Mouse (Mus musculus) lung, embryonic 14.5 days (tissue): ENCODE measurements around the gene Lef1. TPM values are rescaled to one million over a fixed set of nuclear protein-coding genes. Genes with fewer than 3 reads are reported as not detected.
A peak's percentile ranks its signal among the peaks of the same experiment; 100 is the strongest.

Source experiments
- ATAC-seq: fragments of 200-750 bp; cut with Nextera tagmentation; 2 replicates; pipeline ENCODE4 v1.8.0; 2017; ENCODE audit warnings: mild to moderate bottlenecking, moderate TSS enrichment, moderate library complexity; ENCODE audit not compliant: insufficient read depth
- DNase-seq: peaks from one replicate; pipeline ENCODE4 v3.0.0-alpha.2; 2015
- H3K27ac ChIP-seq: fragments of 300-500 bp; sonication (generic); 2 replicates; pipeline ENCODE4 v1.5.1; 2014; ENCODE audit warnings: low read depth, mild to moderate bottlenecking, moderate library complexity
- H3K27me3 ChIP-seq: fragments of 300-500 bp; sonication (generic); 2 replicates; pipeline ENCODE4 v1.6.1; 2014; ENCODE audit warnings: low read length, control low read depth; ENCODE audit not compliant: insufficient read depth
- H3K36me3 ChIP-seq: fragments of 300-500 bp; sonication (generic); 2 replicates; pipeline ENCODE4 v1.6.1; 2014; ENCODE audit warnings: control low read depth; ENCODE audit not compliant: insufficient read depth
- H3K4me1 ChIP-seq: fragments of 300-500 bp; sonication (generic); 2 replicates; pipeline ENCODE4 v1.6.1; 2014; ENCODE audit warnings: antibody characterized with exemption, control low read depth; ENCODE audit not compliant: insufficient read depth
- H3K4me2 ChIP-seq: fragments of 300-500 bp; sonication (generic); 2 replicates; pipeline ENCODE4 v1.6.1; 2014; ENCODE audit warnings: mild to moderate bottlenecking
- H3K4me3 ChIP-seq: fragments of 300-500 bp; sonication (generic); 2 replicates; pipeline ENCODE4 v1.5.1; 2014; ENCODE audit warnings: low read depth, low read length
- H3K9ac ChIP-seq: fragments of 300-500 bp; sonication (generic); 2 replicates; pipeline ENCODE4 v1.6.1; 2014
- H3K9me3 ChIP-seq: fragments of 300-500 bp; sonication (generic); 2 replicates; pipeline ENCODE4 v1.6.1; 2016; ENCODE audit warnings: low read depth, low read length, control low read depth
- CTCF ChIP-seq: IDR thresholded peaks from 2 replicates; pipeline ENCODE4 v1.5.1; 2016; ENCODE audit warnings: antibody characterized with exemption, low read depth
- WGBS: fragments of 180-500 bp; shearing (Covaris S2); extraction: QIAGEN DNeasy Blood & Tissue Kit; methylation state at CpG from one replicate; pipeline ENCODE4 v1.1.7; 2014; 5-methylcytosine and 5-hydroxymethylcytosine counted together
- polyA plus RNA-seq: library from polyadenylated mRNA; unstranded; fragments of >200 nt; fragmentation: Nextera tagmentation; extraction: Ambion mirVana; gene quantifications from 2 replicates; pipeline ENCODE4 v1.2.1, GENCODE M21; 2014

Gene Lef1
- polyA plus RNA-seq, 1 experiment from 2014 or later = 32.7 TPM

GRCm38 (mm10) chr3:131093736-131094135 lies 16.5 kb upstream of the Lef1 start:
- Histone ChIP-seq H3K9ac (no peak overlapping the region), H3K4me1 (peaks cover 4% of the 10 kb centered on the region; the same call in 1 of the 2 replicates), H3K4me3 (no peak overlapping the region), H3K4me2 (no peak overlapping the region), H3K36me3 (no peaks in the 10 kb centered on the region), H3K27ac (no peak overlapping the region), H3K27me3 (no peaks in the 10 kb centered on the region), H3K9me3 (no peaks in the 10 kb centered on the region)
- no peak for DNase-seq
- no peak for TF ChIP-seq CTCF
- 58% methylated on average over 12 of the region's 12 CpGs for WGBS
- no peak for ATAC-seq

- H3K4me2 ChIP-seq = no peak overlapping the region
- no peaks in the 10 kb centered on the region for H3K36me3 ChIP-seq
- DNase-seq (no peak), ATAC-seq (no peak)
- no peaks in the 10 kb centered on the region for H3K27me3 ChIP-seq
- WGBS = 77% methylated on average over 4 of the region's 4 CpGs
- H3K9ac ChIP-seq = no peak overlapping the region
- H3K9me3 ChIP-seq = no peaks in the 10 kb centered on the region
- TF ChIP-seq CTCF = no peak
- H3K27ac ChIP-seq = no peak overlapping the region
- peaks cover 4% of the 10 kb centered on the region; the same call in 1 of the 2 replicates for H3K4me1 ChIP-seq
- no peak overlapping the region for H3K4me3 ChIP-seq
Observed at GRCm38 (mm10) chr3:131096105-131096504, 14.2 kb upstream of the Lef1 start.

- peak; percentile 24 for DNase-seq
- Histone ChIP-seq H3K4me2 (no peak overlapping the region), H3K9me3 (no peaks in the 10 kb centered on the region), H3K4me1 (peaks cover 4% of the 10 kb centered on the region; the same call in 1 of the 2 replicates), H3K36me3 (no peaks in the 10 kb centered on the region), H3K27me3 (peaks cover 14% of the 10 kb centered on the region), H3K4me3 (no peak overlapping the region), H3K9ac (no peak overlapping the region), H3K27ac (no peak overlapping the region)
- ATAC-seq = no peak
- 44% methylated on average over 13 of the region's 13 CpGs for WGBS
- no peak for TF ChIP-seq CTCF
Observed at GRCm38 (mm10) chr3:131102191-131102774, 8.0 kb upstream of the Lef1 start.

- H3K4me2 ChIP-seq = peak overlapping the region; percentile 85
- H3K27ac ChIP-seq = peak overlapping the region; percentile 34; the same call in 1 of the 2 replicates
- H3K9ac ChIP-seq = no peak overlapping the region
- no peak for TF ChIP-seq CTCF
- ATAC-seq (no peak), DNase-seq (peak; percentile 37)
- H3K4me1 ChIP-seq = peaks cover 4% of the 10 kb centered on the region; the same call in 1 of the 2 replicates
- no peaks in the 10 kb centered on the region for H3K36me3 ChIP-seq
- 36% methylated on average over 8 of the region's 8 CpGs for WGBS
- peaks cover 40% of the 10 kb centered on the region for H3K27me3 ChIP-seq
- peak overlapping the region; percentile 38; the same call in 1 of the 2 replicates for H3K4me3 ChIP-seq
- no peaks in the 10 kb centered on the region for H3K9me3 ChIP-seq
Observed at GRCm38 (mm10) chr3:131105362-131105761, 4.9 kb upstream of the Lef1 start.

- Histone ChIP-seq H3K27me3 (peaks cover 40% of the 10 kb centered on the region), H3K4me3 (peak overlapping the region; percentile 38), H3K9ac (peak overlapping the region; percentile 44; the same call in 1 of the 2 replicates), H3K4me1 (peaks cover 4% of the 10 kb centered on the region; the same call in 1 of the 2 replicates), H3K27ac (peak overlapping the region; percentile 58; the same call in 1 of the 2 replicates), H3K9me3 (no peaks in the 10 kb centered on the region), H3K4me2 (peak overlapping the region; percentile 85), H3K36me3 (no peaks in the 10 kb centered on the region)
- DNase-seq (peak; percentile 94), ATAC-seq (peak; percentile 67)
- WGBS = under 1% methylated on average over 36 of the region's 36 CpGs
- no peak for TF ChIP-seq CTCF
Observed at GRCm38 (mm10) chr3:131105940-131106401, 4.3 kb upstream of the Lef1 start.

- DNase-seq = peak; percentile 52
- Histone ChIP-seq H3K4me1 (peaks cover 4% of the 10 kb centered on the region; the same call in 1 of the 2 replicates), H3K27ac (peak overlapping the region; percentile 58), H3K9ac (peak overlapping the region; percentile 44; the same call in 1 of the 2 replicates), H3K27me3 (peaks cover 40% of the 10 kb centered on the region), H3K9me3 (no peaks in the 10 kb centered on the region), H3K36me3 (no peaks in the 10 kb centered on the region), H3K4me2 (peak overlapping the region; percentile 85), H3K4me3 (peak overlapping the region; percentile 38)
- no peak for TF ChIP-seq CTCF
- peak; percentile 23; the same call in 1 of the 2 replicates for ATAC-seq
- under 1% methylated on average over 45 of the region's 45 CpGs for WGBS
Observed at GRCm38 (mm10) chr3:131106451-131107291, 3.6 kb upstream of the Lef1 start.
